Mouse (Mus musculus) thymus, adult 2 months (tissue): Measurements from ENCODE around the gene Fkbp9. TPM values are rescaled to one million over a fixed set of nuclear protein-coding genes. Genes with fewer than 3 reads are reported as not detected.

Experiments
- DNase-seq: peaks from one replicate; pipeline ENCODE4 v3.0.0; 2021
- H3K27ac ChIP-seq: fragments of 200-500 bp; 2 replicates; pipeline ENCODE4 v1.5.1; 2012; ENCODE audit warnings: low read length, control low read depth; ENCODE audit not compliant: control insufficient read depth, insufficient read depth
- H3K27me3 ChIP-seq: fragments of 200-500 bp; 2 replicates; pipeline ENCODE4 v1.6.1; 2012; ENCODE audit warnings: mild to moderate bottlenecking, low read length, moderate library complexity, mixed read lengths; ENCODE audit not compliant: control insufficient read depth, insufficient read depth
- H3K36me3 ChIP-seq: fragments of 200-500 bp; 2 replicates; pipeline ENCODE4 v1.6.1; 2012; ENCODE audit warnings: mild to moderate bottlenecking, low read length, moderate library complexity; ENCODE audit not compliant: control insufficient read depth, insufficient read depth
- H3K4me1 ChIP-seq: fragments of 200-500 bp; replicated peaks from 2 replicates; pipeline ENCODE4 v1.6.1; 2012; ENCODE audit warnings: low read length; ENCODE audit not compliant: control insufficient read depth, insufficient read depth
- H3K4me3 ChIP-seq: fragments of 200-500 bp; 2 replicates; pipeline ENCODE4 v1.5.1; 2012; ENCODE audit warnings: mild to moderate bottlenecking, low read length, control low read depth, moderate library complexity; ENCODE audit not compliant: control insufficient read depth, insufficient read depth
- CTCF ChIP-seq: fragments of 200-500 bp; IDR thresholded peaks from 2 replicates; pipeline ENCODE4 v1.5.1; 2012; ENCODE audit warnings: mild to moderate bottlenecking, control low read depth, low read length, moderate library complexity, borderline replicate concordance; ENCODE audit not compliant: control insufficient read depth, poor library complexity, insufficient read depth; ENCODE audit errors: extremely low read depth
- POLR2A ChIP-seq: fragments of 200-500 bp; IDR thresholded peaks from 2 replicates; pipeline ENCODE4 v1.6.1; 2012; ENCODE audit warnings: mild to moderate bottlenecking, low read length, control low read depth, moderate library complexity; ENCODE audit not compliant: control insufficient read depth, poor library complexity, insufficient read depth; ENCODE audit errors: extremely low read depth
- WGBS: fragments of 180-500 bp; shearing (Covaris S2); methylation state at CpG from one replicate; pipeline ENCODE4 v1.1.7; 2018; 5-methylcytosine and 5-hydroxymethylcytosine counted together
- polyA plus RNA-seq: library from polyadenylated mRNA; depleted of rRNA; stranded (reverse); fragments of >200 nt; gene quantifications from 2 replicates; pipeline ENCODE4 v1.2.3, GENCODE M21; 2012

The Fkbp9 gene
- polyA plus RNA-seq, 1 experiment = 11.1 TPM

DNA sequence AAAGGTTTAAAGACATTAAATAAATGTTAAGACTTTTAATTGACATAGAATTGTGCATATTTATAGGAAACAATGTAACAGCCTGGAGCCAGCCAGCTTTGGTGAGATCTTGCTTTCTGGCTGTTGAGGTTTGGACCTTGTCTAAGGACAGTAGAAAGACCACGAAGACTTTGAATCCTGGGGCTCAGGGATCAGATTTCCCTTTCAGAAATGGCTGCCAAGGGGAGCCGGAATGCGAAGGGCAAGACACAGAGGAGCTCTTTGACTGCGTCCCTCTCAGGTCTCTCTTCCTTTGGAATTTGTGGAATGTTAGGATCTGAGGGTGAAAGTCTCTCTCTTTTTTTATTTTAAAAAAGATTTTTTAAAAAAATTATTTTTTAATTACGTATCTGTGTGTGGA lies 2.9 kb downstream of the Fkbp9 start:
- DNase-seq = no peak
- Histone ChIP-seq H3K4me3 (no peak overlapping the region), H3K4me1 (no peaks in the 10 kb centered on the region), H3K27me3 (peaks cover 7% of the 10 kb centered on the region; the same call in 1 of the 2 replicates), H3K27ac (no peak overlapping the region), H3K36me3 (no peaks in the 10 kb centered on the region)
- TF ChIP-seq POLR2A (no peak), CTCF (no peak)
- WGBS = 89% methylated on average over 5 of the region's 5 CpGs

DNA sequence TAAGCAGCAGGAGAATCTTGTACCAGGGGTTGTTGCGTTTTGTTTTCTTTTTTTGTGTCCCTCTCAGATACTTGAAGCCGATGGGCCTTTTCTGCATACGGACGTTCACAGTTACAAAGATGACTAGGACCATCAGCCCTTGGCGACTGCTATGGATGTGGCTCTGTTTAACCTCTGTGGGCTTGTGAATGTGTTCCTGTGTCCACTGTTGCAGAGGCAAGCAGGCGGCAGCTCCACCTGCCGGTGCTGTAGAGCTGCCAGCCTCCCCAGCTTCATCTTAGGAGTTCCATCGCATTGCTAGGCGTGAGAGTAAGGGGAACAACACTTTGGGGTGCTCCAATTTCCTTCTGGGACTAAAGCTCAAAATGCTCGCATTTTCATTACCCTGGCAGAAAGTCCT lies 3.7 kb downstream of the Fkbp9 start:
- TF ChIP-seq CTCF (no peak), POLR2A (no peak)
- Histone ChIP-seq H3K27ac (no peak overlapping the region), H3K27me3 (peaks cover 7% of the 10 kb centered on the region; the same call in 1 of the 2 replicates), H3K4me3 (no peak overlapping the region), H3K36me3 (no peaks in the 10 kb centered on the region), H3K4me1 (no peaks in the 10 kb centered on the region)
- DNase-seq = no peak
- 94% methylated on average over 10 of the region's 10 CpGs for WGBS

DNA sequence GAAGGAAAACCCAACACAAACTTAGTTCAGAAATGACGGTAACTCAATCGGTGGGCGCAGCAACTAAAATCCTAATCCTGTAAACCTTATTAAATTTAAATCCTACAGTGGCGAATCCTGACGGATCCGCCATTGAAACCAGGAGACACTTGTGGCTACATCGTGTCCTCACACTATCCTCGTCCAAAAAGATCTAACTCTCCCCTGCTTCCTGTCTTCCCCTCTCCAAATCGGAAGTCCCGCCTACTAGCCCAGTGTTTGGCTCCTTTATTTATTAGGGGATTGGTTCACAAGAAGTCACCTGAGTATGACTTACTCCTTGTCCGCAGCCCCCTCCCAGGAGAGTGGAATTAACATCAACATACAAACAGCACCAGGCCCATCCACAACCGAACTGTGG lies 5.3 kb downstream of the Fkbp9 start:
- H3K4me3 ChIP-seq = no peak overlapping the region
- no peaks in the 10 kb centered on the region for H3K36me3 ChIP-seq
- peaks cover 3% of the 10 kb centered on the region; the same call in 1 of the 2 replicates for H3K27me3 ChIP-seq
- no peak for TF ChIP-seq POLR2A
- no peak for TF ChIP-seq CTCF
- DNase-seq = no peak
- 97% methylated on average over 12 of the region's 12 CpGs for WGBS
- no peaks in the 10 kb centered on the region for H3K4me1 ChIP-seq
- H3K27ac ChIP-seq = no peak overlapping the region

DNA sequence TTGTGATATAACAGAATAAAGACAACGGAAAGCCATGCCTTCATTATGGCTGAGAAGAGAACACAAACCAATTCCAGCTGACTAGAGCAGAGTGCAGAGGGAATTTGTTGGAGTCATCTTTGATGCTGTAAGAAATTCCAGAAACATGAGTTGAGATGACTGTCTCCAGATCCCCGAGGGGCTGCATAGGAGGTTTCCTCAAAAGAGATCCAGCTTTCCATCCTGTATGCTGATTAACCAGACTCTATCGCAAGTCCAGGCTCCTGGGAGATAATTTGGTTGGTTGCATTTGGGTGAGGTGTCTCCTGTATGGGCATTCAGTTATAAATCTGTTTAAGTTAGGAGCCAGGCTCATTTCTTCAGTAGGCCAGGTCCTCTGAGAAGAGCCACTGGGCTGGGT lies 5.8 kb downstream of the Fkbp9 start:
- H3K36me3 ChIP-seq = no peaks in the 10 kb centered on the region
- TF ChIP-seq POLR2A (no peak), CTCF (no peak)
- 97% methylated on average over 3 of the region's 3 CpGs for WGBS
- peaks cover 3% of the 10 kb centered on the region; the same call in 1 of the 2 replicates for H3K27me3 ChIP-seq
- no peak overlapping the region for H3K4me3 ChIP-seq
- no peak for DNase-seq
- no peaks in the 10 kb centered on the region for H3K4me1 ChIP-seq
- H3K27ac ChIP-seq = no peak overlapping the region

DNA sequence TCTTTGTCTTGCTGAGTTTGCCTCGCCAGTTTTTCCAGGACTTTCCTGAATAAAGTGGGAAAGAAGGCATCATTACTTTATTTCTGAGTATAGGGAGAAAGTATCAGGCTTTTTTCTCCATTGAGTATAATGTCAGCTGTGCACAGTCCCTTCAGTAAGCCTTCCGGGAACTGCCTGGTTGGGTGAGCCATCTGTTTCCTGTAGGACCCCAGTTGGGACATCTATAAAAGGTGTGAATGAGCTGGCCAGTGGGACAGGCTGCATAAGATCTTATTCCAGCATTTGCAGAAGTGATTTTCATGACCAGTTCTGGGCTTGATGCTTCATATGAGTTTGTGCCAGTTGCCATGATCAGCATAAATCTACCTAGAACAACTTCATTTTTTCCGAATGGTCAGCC lies 11.4 kb downstream of the Fkbp9 start:
- WGBS = 87% methylated on average over 3 of the region's 3 CpGs

DNA sequence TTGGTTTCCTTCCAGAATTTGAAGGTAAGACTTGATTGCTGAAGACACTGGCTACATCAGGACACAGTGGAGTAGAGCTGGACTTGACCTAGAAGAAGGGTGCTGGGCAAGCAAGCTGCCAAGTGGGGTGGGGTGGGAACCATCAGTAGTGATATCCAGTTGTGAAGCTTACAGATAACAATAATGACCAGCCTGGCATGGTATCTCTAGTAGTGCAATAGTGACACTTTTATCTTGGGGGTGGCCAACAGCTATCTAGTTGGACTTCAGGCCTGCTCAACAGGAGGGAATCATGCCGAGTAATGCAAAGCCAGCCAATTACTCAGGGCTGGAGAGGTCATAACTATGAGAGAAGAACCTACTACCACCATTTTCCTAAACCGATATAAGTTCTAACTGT lies 12.5 kb downstream of the Fkbp9 start:
- 94% methylated on average over 2 of the region's 2 CpGs for WGBS

More for the DNA sequence above, 11.4 kb downstream of the Fkbp9 start:
- Histone ChIP-seq H3K36me3 (no peaks in the 10 kb centered on the region), H3K27ac (no peak overlapping the region), H3K27me3 (no peaks in the 10 kb centered on the region), H3K4me1 (no peaks in the 10 kb centered on the region), H3K4me3 (no peak overlapping the region)
- TF ChIP-seq CTCF (no peak), POLR2A (no peak)
- no peak for DNase-seq

DNA sequence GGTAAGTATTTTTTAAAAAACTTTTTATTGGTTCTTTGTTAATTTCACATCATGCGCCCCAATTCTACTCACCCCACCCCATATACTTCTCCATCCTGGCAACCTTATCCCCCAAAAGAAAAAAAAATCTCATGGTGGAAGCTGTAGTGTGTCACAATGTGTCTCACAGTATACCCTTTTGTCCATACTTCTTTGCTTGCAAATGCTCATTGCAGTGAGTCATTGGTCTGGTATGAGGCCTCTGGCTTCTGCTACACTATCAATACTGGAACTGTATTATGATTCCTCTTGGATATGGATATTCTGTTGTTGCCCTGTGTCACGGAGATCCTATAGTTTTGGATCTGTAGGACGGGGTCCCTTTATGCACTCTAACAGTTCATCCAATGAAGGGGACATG lies 17.1 kb downstream of the Fkbp9 start:
- H3K27ac ChIP-seq = no peak overlapping the region
- H3K4me1 ChIP-seq = no peaks in the 10 kb centered on the region
- DNase-seq = no peak
- TF ChIP-seq CTCF = no peak
- TF ChIP-seq POLR2A = no peak
- no peak overlapping the region for H3K4me3 ChIP-seq
- H3K36me3 ChIP-seq = no peaks in the 10 kb centered on the region
- no peaks in the 10 kb centered on the region for H3K27me3 ChIP-seq
- 92% methylated on average over 3 of the region's 3 CpGs for WGBS

More for the DNA sequence above, 12.5 kb downstream of the Fkbp9 start:
- TF ChIP-seq CTCF = no peak
- TF ChIP-seq POLR2A = no peak
- Histone ChIP-seq H3K27ac (no peak overlapping the region), H3K4me3 (no peak overlapping the region), H3K4me1 (no peaks in the 10 kb centered on the region), H3K27me3 (no peaks in the 10 kb centered on the region), H3K36me3 (no peaks in the 10 kb centered on the region)
- DNase-seq = no peak
